Mouse (Mus musculus) frontal cortex, postnatal 25 days (tissue): ENCODE data around the gene Rhox4g.
"Not testable (repeated sequence)": the region's sequence is repeated elsewhere in the genome, so short reads cannot be mapped to it uniquely, and the experiment has no call there.

Experiments used
- DNase-seq, 2 experiments: peaks; one replicate each; pipeline ENCODE4 v3.0.0; 2022; ENCODE audit warnings: low spot score in 2 of 2

Gene Rhox4g

DNA sequence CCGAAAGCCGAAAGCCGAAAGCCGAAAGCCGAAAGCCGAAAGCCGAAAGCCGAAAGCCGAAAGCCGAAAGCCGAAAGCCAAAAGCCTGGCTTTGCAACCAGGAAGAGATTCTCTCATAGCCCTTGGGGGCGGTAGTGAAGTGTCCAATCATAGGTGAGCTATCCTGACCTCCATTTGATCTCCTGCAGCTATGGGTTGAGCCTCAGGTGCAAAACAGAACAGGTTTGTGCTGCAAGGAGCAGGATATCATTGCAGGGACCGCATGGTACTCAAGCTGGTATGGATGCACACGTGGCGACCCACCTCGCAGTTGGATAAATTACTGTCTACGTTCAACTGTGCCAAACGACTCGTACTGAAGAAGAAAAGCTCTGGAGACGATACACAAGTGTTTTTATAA lies at the start of gene Rhox4g:
TSS of gene Rhox4g (minus strand) at position 101 of the 400 bp plus-strand sequence.
- not testable (repeated sequence) for DNase-seq

DNA sequence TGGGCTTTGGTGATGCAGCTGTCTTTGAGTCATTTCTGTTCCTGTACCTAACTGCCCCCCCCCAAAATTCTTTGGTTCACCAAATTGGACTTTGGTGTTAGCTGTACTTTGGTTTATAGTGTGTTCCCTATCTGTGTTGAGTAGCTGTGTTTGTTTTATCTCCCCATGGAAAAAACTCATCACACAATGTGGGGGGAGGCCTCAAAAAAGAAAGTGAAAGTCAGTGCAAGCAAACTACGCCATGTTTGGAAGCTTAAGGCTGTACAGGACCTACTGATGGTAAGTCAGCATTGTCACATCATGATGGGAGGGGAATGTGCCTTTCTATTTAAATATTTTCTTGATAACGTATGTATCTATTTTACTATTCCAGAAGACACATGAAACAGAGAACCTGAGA lies 41.1 kb upstream of the Rhox4g start:
- DNase-seq: no peak

DNA sequence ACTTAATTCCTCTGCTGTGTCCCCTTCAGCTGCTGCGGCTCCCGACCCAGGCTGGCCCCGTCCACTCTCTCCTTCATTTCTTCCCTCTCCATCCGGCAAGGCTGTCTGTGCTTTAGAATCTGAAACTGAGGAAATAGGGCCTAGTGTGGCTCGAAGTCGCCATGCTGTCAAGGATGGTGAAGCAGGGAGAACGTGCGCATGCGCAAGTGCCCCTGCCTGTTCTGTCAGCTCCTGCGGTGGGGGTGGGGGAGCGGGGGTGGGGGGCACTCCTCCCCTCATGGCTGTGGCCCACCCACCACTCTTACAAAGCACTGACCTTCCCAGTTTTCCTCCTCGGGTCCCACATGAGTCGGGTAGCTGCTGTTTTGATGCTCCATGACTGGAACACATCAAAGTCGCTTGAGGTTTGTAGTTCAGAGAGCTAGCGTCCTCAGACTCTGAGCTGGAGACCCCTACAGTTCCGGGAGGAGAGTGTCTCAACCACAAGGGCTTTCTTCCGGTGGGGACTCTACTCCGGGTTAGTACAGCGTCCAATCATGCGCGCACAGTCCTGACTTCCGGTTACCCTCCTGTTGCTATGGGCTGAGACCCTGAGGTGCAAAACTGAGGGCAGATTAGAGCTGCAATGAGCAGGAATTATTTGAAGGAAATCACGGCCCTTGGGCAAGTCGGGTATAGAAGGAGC lies 32.0 kb upstream of the Rhox4g start:
- DNase-seq: no peak

DNA sequence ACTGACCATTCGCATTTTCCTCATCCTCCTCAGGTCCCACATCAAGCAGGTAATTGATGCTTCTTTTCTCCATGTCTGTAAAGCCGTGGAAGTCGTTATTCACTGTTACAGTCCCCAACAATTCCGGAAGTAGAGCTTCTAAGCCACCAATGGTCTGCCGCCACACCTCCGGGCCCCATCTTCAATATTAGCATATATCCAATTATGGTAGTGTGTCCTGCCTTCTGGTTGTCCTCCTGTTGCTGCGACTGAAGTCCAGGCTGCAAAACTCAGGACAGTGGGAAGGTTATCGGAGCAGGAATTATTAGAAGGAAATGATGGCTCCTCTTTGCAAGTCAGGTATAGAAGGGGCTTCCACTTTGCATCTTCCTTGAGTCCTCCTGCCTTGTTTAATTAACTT lies 22.1 kb upstream of the Rhox4g start, which contains the start of gene Rhox2h:
TSS of gene Rhox2h (minus strand) at position 101 of the 400 bp plus-strand sequence.
- DNase-seq: not testable (repeated sequence)

DNA sequence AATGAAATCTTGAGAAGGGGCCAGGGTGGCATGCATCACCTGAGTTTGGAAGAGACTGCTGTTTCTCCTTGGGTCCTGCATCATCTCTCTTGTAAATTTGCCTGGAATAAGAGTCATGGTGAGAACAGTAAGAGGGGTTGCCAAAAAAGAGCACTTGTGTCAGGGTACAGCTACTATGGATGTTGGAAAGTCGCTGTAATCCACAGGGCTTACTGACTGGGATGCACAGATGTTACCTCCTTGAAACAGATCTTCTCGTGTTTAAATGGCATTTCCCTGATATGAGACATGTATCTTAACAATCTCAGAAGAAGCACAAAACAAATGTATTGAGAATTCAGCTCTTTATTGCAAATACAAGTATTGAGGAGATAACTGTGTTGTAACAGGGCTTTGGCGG lies 17.5 kb upstream of the Rhox4g start, which contains the start of gene Rhox3h:
TSS of gene Rhox3h (minus strand) at position 101 of the 400 bp plus-strand sequence.
- not testable (repeated sequence) for DNase-seq

DNA sequence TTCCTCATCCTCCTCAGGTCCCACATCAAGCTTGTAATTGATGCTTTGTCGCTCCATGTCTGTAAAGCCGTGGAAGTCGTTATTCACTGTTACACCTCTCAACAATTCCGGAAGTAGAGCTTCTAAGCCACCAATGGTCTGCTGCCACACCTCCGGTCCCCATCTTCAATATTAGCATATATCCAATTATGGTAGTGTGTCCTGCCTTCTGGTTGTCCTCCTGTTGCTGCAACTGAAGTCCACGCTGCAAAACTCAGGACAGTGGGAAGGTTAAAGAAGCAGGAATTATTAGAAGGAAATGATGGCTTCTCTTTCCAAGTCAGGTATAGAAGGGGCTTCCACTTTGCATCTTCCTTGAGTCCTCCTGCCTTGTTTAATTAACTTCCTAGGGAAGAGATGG lies 7.8 kb downstream of the Rhox4g start, which contains the start of gene Rhox2g:
TSS of gene Rhox2g (minus strand) at position 101 of the 400 bp plus-strand sequence.
- not testable (repeated sequence) for DNase-seq

DNA sequence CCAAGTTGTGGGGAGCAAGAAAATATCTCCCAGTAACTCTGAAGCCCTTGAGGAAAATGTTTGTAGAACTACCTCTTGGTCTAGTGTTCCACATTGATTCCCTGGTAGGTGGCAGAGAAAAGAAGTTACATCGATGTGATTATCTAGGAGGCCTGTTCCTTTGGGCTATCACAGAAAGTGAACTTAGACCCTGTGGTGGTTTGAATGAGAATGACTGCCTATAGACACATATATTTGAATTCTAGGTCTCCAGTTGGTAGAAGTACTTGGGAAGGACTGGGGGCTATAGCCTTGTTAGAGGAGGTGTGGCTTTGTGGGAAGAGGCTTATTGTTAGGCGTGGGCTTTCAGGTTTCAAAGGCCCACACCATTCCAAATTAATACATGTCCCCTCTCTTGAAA lies 22.6 kb downstream of the Rhox4g start, which contains the start of gene Rhox3g:
TSS of gene Rhox3g (minus strand) at position 101 of the 400 bp plus-strand sequence.
- DNase-seq: not testable (repeated sequence)

DNA sequence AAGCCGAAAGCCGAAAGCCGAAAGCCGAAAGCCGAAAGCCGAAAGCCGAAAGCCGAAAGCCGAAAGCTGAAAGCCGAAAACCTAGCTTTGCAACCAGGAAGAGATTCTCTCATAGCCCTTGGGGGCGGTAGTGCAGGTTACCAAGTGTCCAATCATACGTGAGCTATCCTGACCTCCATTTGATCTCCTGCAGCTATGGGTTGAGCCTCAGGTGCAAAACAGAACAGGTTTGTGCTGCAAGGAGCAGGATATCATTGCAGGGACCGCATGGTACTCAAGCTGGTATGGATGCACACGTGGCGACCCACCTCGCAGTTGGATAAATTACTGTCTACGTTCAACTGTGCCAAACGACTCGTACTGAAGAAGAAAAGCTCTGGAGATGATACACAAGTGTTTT lies 43.5 kb downstream of the Rhox4g start, which contains the start of gene Rhox4f:
TSS of gene Rhox4f (minus strand) at position 101 of the 400 bp plus-strand sequence.
- DNase-seq: not testable (repeated sequence)
